Mouse (Mus musculus): ENCODE data around the gene Tnpo2. TPM values are rescaled to one million over a fixed set of nuclear protein-coding genes. Genes with fewer than 3 reads are reported as not detected.
A peak's percentile ranks its signal among the peaks of the same experiment; 100 is the strongest.

Gene Tnpo2
- polyA plus RNA-seq, 1 experiment from 2014 or later, result 32.2 TPM

- ATAC-seq (ENCODE audit: low FRiP score, low read depth), result peak; percentile 91
- no peak within 1 kb of the TSS for H3K27ac ChIP-seq
- H3K9ac ChIP-seq, result peak within 1 kb of the TSS; percentile 85
- under 1% methylated on average over 52 of the region's 53 CpGs for WGBS
- peak within 1 kb of the TSS; percentile 86 for H3K4me3 ChIP-seq
- peak within 1 kb of the TSS; percentile 83 for H3K4me2 ChIP-seq (replicated peaks)
- H3K36me3 ChIP-seq, result peaks cover 42% of the 10 kb centered on the region
- H3K4me1 ChIP-seq, result peaks cover 11% of the 10 kb centered on the region
- H3K9me3 ChIP-seq, result no peaks in the 10 kb centered on the region
- H3K27me3 ChIP-seq, result no peaks in the 10 kb centered on the region
These were observed 23.3 kb downstream of the Tnpo2 start, which contains the start of gene Fbxw9 for GRCm38 (mm10) chr8:85059879-85060616. Fbxw9 (plus strand) TSS chr8:85060055.

GRCm38 (mm10) chr8:85062603-85063002 lies 25.9 kb downstream of the Tnpo2 start:
- Histone ChIP-seq H3K9ac (no peak overlapping the region), H3K27ac (no peak overlapping the region), H3K27me3 (no peaks in the 10 kb centered on the region), H3K4me3 (no peak overlapping the region), H3K36me3 (peaks cover 36% of the 10 kb centered on the region), H3K9me3 (no peaks in the 10 kb centered on the region), H3K4me2 (replicated peaks) (no peak overlapping the region), H3K4me1 (peaks cover 11% of the 10 kb centered on the region)
- 95% methylated on average over 4 of the region's 4 CpGs for WGBS
- no peak for ATAC-seq (ENCODE audit: low FRiP score, low read depth)

GRCm38 (mm10) chr8:85065213-85065612 lies 28.5 kb downstream of the Tnpo2 start:
- Histone ChIP-seq H3K9me3 (no peaks in the 10 kb centered on the region), H3K9ac (no peak overlapping the region), H3K27ac (no peak overlapping the region), H3K4me1 (peaks cover 10% of the 10 kb centered on the region), H3K4me2 (replicated peaks) (no peak overlapping the region), H3K36me3 (peaks cover 35% of the 10 kb centered on the region), H3K27me3 (no peaks in the 10 kb centered on the region), H3K4me3 (no peak overlapping the region)
- WGBS, result 24% methylated on average over 2 of the region's 2 CpGs
- no peak for ATAC-seq (ENCODE audit: low FRiP score, low read depth)

- no peaks in the 10 kb centered on the region for H3K9me3 ChIP-seq
- 93% methylated on average over 2 of the region's 2 CpGs for WGBS
- no peak overlapping the region for H3K9ac ChIP-seq
- H3K27ac ChIP-seq, result no peak overlapping the region
- H3K4me3 ChIP-seq, result no peak overlapping the region
- peaks cover 34% of the 10 kb centered on the region for H3K36me3 ChIP-seq
- peaks cover 5% of the 10 kb centered on the region for H3K4me1 ChIP-seq
- no peak for ATAC-seq (ENCODE audit: low FRiP score, low read depth)
- no peak overlapping the region for H3K4me2 ChIP-seq (replicated peaks)
- H3K27me3 ChIP-seq, result no peaks in the 10 kb centered on the region
These were observed 30.4 kb downstream of the Tnpo2 start for GRCm38 (mm10) chr8:85067155-85067554.

GRCm38 (mm10) chr8:85067982-85068381 lies 31.3 kb downstream of the Tnpo2 start, which contains the start of gene Gm5741:
Gm5741 (minus strand) TSS chr8:85067982.
- ATAC-seq (ENCODE audit: low FRiP score, low read depth), result no peak
- no peak within 1 kb of the TSS for H3K4me2 ChIP-seq (replicated peaks)
- H3K9ac ChIP-seq, result no peak within 1 kb of the TSS
- H3K27me3 ChIP-seq, result no peaks in the 10 kb centered on the region
- H3K9me3 ChIP-seq, result no peaks in the 10 kb centered on the region
- no peak within 1 kb of the TSS for H3K27ac ChIP-seq
- H3K4me3 ChIP-seq, result no peak within 1 kb of the TSS
- H3K4me1 ChIP-seq, result peaks cover 13% of the 10 kb centered on the region
- H3K36me3 ChIP-seq, result peaks cover 25% of the 10 kb centered on the region

- peak overlapping the region; percentile 96; the same call in 1 of the 2 replicates for H3K27ac ChIP-seq
- WGBS, result 83% methylated on average over 5 of the region's 5 CpGs
- H3K27me3 ChIP-seq, result no peaks in the 10 kb centered on the region
- peaks cover 39% of the 10 kb centered on the region for H3K36me3 ChIP-seq
- peaks cover 14% of the 10 kb centered on the region for H3K4me1 ChIP-seq
- no peak for ATAC-seq (ENCODE audit: low FRiP score, low read depth)
- H3K4me2 ChIP-seq (replicated peaks), result peak overlapping the region; percentile 78
- H3K9me3 ChIP-seq, result no peaks in the 10 kb centered on the region
- H3K9ac ChIP-seq, result peak overlapping the region; percentile 88; the same call in 1 of the 2 replicates
- peak overlapping the region; percentile 95 for H3K4me3 ChIP-seq
These were observed 34.3 kb downstream of the Tnpo2 start for GRCm38 (mm10) chr8:85071041-85071440.

GRCm38 (mm10) chr8:85071514-85072281 lies 35.0 kb downstream of the Tnpo2 start, which contains the start of gene Dhps:
Dhps (plus strand) TSS chr8:85071757.
- Histone ChIP-seq H3K27me3 (no peaks in the 10 kb centered on the region), H3K27ac (peak within 1 kb of the TSS; percentile 96), H3K4me2 (replicated peaks) (peak within 1 kb of the TSS; percentile 78), H3K4me3 (peak within 1 kb of the TSS; percentile 95), H3K4me1 (peaks cover 14% of the 10 kb centered on the region), H3K9me3 (no peaks in the 10 kb centered on the region), H3K9ac (peak within 1 kb of the TSS; percentile 88), H3K36me3 (peaks cover 39% of the 10 kb centered on the region)
- under 1% methylated on average over 68 of the region's 68 CpGs for WGBS
- peak; percentile 91 for ATAC-seq (ENCODE audit: low FRiP score, low read depth)

- peak overlapping the region; percentile 95 for H3K4me3 ChIP-seq
- peak; percentile 18; the same call in 1 of the 2 replicates for ATAC-seq (ENCODE audit: low FRiP score, low read depth)
- H3K9me3 ChIP-seq, result no peaks in the 10 kb centered on the region
- peaks cover 14% of the 10 kb centered on the region for H3K4me1 ChIP-seq
- WGBS, result 36% methylated on average over 9 of the region's 9 CpGs
- peak overlapping the region; percentile 78 for H3K4me2 ChIP-seq (replicated peaks)
- peak overlapping the region; percentile 96; the same call in 1 of the 2 replicates for H3K27ac ChIP-seq
- no peaks in the 10 kb centered on the region for H3K27me3 ChIP-seq
- peaks cover 39% of the 10 kb centered on the region for H3K36me3 ChIP-seq
- peak overlapping the region; percentile 88 for H3K9ac ChIP-seq
These were observed 35.7 kb downstream of the Tnpo2 start for GRCm38 (mm10) chr8:85072364-85072929.

GRCm38 (mm10) chr8:85073041-85073612 lies 36.4 kb downstream of the Tnpo2 start:
- Histone ChIP-seq H3K4me3 (peak overlapping the region; percentile 95; the same call in 1 of the 2 replicates), H3K4me2 (replicated peaks) (peak overlapping the region; percentile 78), H3K36me3 (peaks cover 39% of the 10 kb centered on the region), H3K27me3 (no peaks in the 10 kb centered on the region), H3K9ac (no peak overlapping the region), H3K27ac (no peak overlapping the region), H3K9me3 (no peaks in the 10 kb centered on the region), H3K4me1 (peaks cover 14% of the 10 kb centered on the region)
- no peak for ATAC-seq (ENCODE audit: low FRiP score, low read depth)
- 93% methylated on average over 15 of the region's 15 CpGs for whole genome bisulfite sequencing

- H3K9me3 ChIP-seq, result no peaks in the 10 kb centered on the region
- H3K36me3 ChIP-seq, result peaks cover 45% of the 10 kb centered on the region
- H3K4me1 ChIP-seq, result peaks cover 14% of the 10 kb centered on the region
- no peak for ATAC-seq (ENCODE audit: low FRiP score, low read depth)
- H3K4me3 ChIP-seq, result no peak overlapping the region
- H3K9ac ChIP-seq, result no peak overlapping the region
- H3K4me2 ChIP-seq (replicated peaks), result no peak overlapping the region
- 79% methylated on average over 10 of the region's 10 CpGs for WGBS
- H3K27me3 ChIP-seq, result no peaks in the 10 kb centered on the region
- no peak overlapping the region for H3K27ac ChIP-seq
These were observed 37.5 kb downstream of the Tnpo2 start for GRCm38 (mm10) chr8:85074167-85074566.

- Histone ChIP-seq H3K36me3 (peaks cover 45% of the 10 kb centered on the region), H3K27me3 (no peaks in the 10 kb centered on the region), H3K27ac (no peak overlapping the region), H3K4me2 (replicated peaks) (no peak overlapping the region), H3K4me3 (no peak overlapping the region), H3K4me1 (peaks cover 17% of the 10 kb centered on the region), H3K9ac (no peak overlapping the region), H3K9me3 (no peaks in the 10 kb centered on the region)
- 89% methylated on average over 10 of the region's 10 CpGs for WGBS
- ATAC-seq (ENCODE audit: low FRiP score, low read depth), result no peak
These were observed 37.9 kb downstream of the Tnpo2 start for GRCm38 (mm10) chr8:85074617-85075016.

All from limb, embryonic 13.5 days (tissue).